Mouse (Mus musculus) stomach, postnatal 0 days (tissue): ENCODE data around the gene Tanc1. TPM values are rescaled to one million over a fixed set of nuclear protein-coding genes. Genes with fewer than 3 reads are reported as not detected.
A peak's percentile ranks its signal among the peaks of the same experiment; 100 is the strongest.

Source experiments
- ATAC-seq: fragments of 200-750 bp; cut with Nextera tagmentation; 2 replicates; pipeline ENCODE4 v1.8.0; 2017; ENCODE audit not compliant: low FRiP score, low TSS enrichment
- DNase-seq: peaks from one replicate; pipeline ENCODE4 v3.0.0-alpha.2; 2016; ENCODE audit warnings: low spot score
- H3K27ac ChIP-seq: fragments of 300-500 bp; sonication (generic); replicated peaks from 2 replicates; pipeline ENCODE4 v1.5.1; 2014; ENCODE audit warnings: mild to moderate bottlenecking, control low read depth
- H3K27me3 ChIP-seq: fragments of 300-500 bp; sonication (generic); 2 replicates; pipeline ENCODE4 v1.6.1; 2014; ENCODE audit warnings: low read length; ENCODE audit not compliant: control insufficient read depth, insufficient read depth
- H3K36me3 ChIP-seq: fragments of 300-500 bp; sonication (generic); 2 replicates; pipeline ENCODE4 v1.6.1; 2014; ENCODE audit warnings: low read length, mixed read lengths; ENCODE audit not compliant: control insufficient read depth, insufficient read depth
- H3K4me1 ChIP-seq: fragments of 300-500 bp; sonication (generic); replicated peaks from 2 replicates; pipeline ENCODE4 v1.6.1; 2014; ENCODE audit warnings: antibody characterized with exemption; ENCODE audit not compliant: control insufficient read depth, insufficient read depth
- H3K4me2 ChIP-seq: fragments of 300-500 bp; sonication (generic); replicated peaks from 2 replicates; pipeline ENCODE4 v1.6.1; 2014; ENCODE audit warnings: low read depth, mild to moderate bottlenecking, control low read depth, moderate library complexity
- H3K4me3 ChIP-seq: fragments of 300-500 bp; sonication (generic); 2 replicates; pipeline ENCODE4 v1.5.1; 2014; ENCODE audit warnings: low read depth, low read length, control low read depth
- H3K9ac ChIP-seq: fragments of 300-500 bp; sonication (generic); 2 replicates; pipeline ENCODE4 v1.6.1; 2014; ENCODE audit warnings: mild to moderate bottlenecking, low read length, control low read depth, mixed read lengths
- H3K9me3 ChIP-seq: fragments of 300-500 bp; sonication (generic); 2 replicates; pipeline ENCODE4 v1.6.1; 2016; ENCODE audit warnings: low read length; ENCODE audit not compliant: control insufficient read depth
- CTCF ChIP-seq: IDR thresholded peaks from 2 replicates; pipeline ENCODE4 v1.5.1; 2016; ENCODE audit warnings: antibody characterized with exemption, low read depth, mild to moderate bottlenecking, moderate library complexity
- EP300 ChIP-seq: optimal IDR thresholded peaks from 2 replicates; pipeline ENCODE3; 2016; ENCODE audit warnings: antibody characterized with exemption
- WGBS: fragments of 180-500 bp; shearing (Covaris S2); extraction: QIAGEN DNeasy Blood & Tissue Kit; methylation state at CpG from one replicate; pipeline ENCODE4 v1.1.7; 2014; 5-methylcytosine and 5-hydroxymethylcytosine counted together
- polyA plus RNA-seq: library from polyadenylated mRNA; unstranded; fragments of >200 nt; fragmentation: Nextera tagmentation; extraction: Ambion mirVana; gene quantifications from 2 replicates; pipeline ENCODE4 v1.2.1, GENCODE M21; 2015

Gene Tanc1
- polyA plus RNA-seq, 1 experiment from 2014 or later, result 13.4 TPM

- ATAC-seq (peak; percentile 45; the same call in 1 of the 2 replicates), DNase-seq (no peak)
- Histone ChIP-seq H3K9ac (no peak overlapping the region), H3K27ac (peak overlapping the region; percentile 67), H3K27me3 (no peaks in the 10 kb centered on the region), H3K4me3 (no peak overlapping the region), H3K9me3 (no peaks in the 10 kb centered on the region), H3K36me3 (peaks cover 13% of the 10 kb centered on the region; the same call in 1 of the 2 replicates), H3K4me2 (0 out of 2 replicates have a peak overlapping the region, but pooled peaks have one; percentile 11), H3K4me1 (peaks cover 5% of the 10 kb centered on the region; the same call in 1 of the 2 replicates)
- WGBS, result 8% methylated on average over 14 of the region's 14 CpGs
- TF ChIP-seq CTCF (no peak), EP300 (no peak)
These were observed 217.1 kb downstream of the Tanc1 start for GRCm38 (mm10) chr2:59828777-59829508.

GRCm38 (mm10) chr2:59829718-59830117, 217.9 kb downstream of the Tanc1 start:
- H3K27me3 ChIP-seq, result no peaks in the 10 kb centered on the region
- H3K9ac ChIP-seq, result no peak overlapping the region; the same call in 1 of the 2 replicates
- H3K36me3 ChIP-seq, result peaks cover 14% of the 10 kb centered on the region; the same call in 1 of the 2 replicates
- H3K4me3 ChIP-seq, result no peak overlapping the region
- ATAC-seq (no peak), DNase-seq (no peak)
- H3K4me1 ChIP-seq, result peaks cover 5% of the 10 kb centered on the region; the same call in 1 of the 2 replicates
- H3K9me3 ChIP-seq, result no peaks in the 10 kb centered on the region
- no peak overlapping the region for H3K4me2 ChIP-seq
- TF ChIP-seq CTCF (no peak), EP300 (no peak)
- H3K27ac ChIP-seq, result peak overlapping the region; percentile 67
- 68% methylated on average over 7 of the region's 7 CpGs for WGBS

- no peak overlapping the region for H3K4me2 ChIP-seq
- no peak for ATAC-seq
- H3K36me3 ChIP-seq, result peaks cover 19% of the 10 kb centered on the region; the same call in 1 of the 2 replicates
- H3K4me1 ChIP-seq, result peaks cover 5% of the 10 kb centered on the region; the same call in 1 of the 2 replicates
- no peak overlapping the region for H3K4me3 ChIP-seq
- no peaks in the 10 kb centered on the region for H3K9me3 ChIP-seq
- no peaks in the 10 kb centered on the region for H3K27me3 ChIP-seq
- DNase-seq, result no peak
- TF ChIP-seq EP300 (no peak), CTCF (peak; percentile 65)
- H3K9ac ChIP-seq, result no peak overlapping the region
- H3K27ac ChIP-seq, result no peak overlapping the region
- WGBS, result 34% methylated on average over 9 of the region's 9 CpGs
These were observed 218.3 kb downstream of the Tanc1 start for GRCm38 (mm10) chr2:59830151-59830550.

- no peak for ATAC-seq
- no peak overlapping the region for H3K9ac ChIP-seq
- no peak overlapping the region for H3K4me2 ChIP-seq
- H3K27ac ChIP-seq, result no peak overlapping the region
- H3K9me3 ChIP-seq, result no peaks in the 10 kb centered on the region
- DNase-seq, result no peak
- WGBS, result 79% methylated on average over 5 of the region's 5 CpGs
- TF ChIP-seq EP300 (no peak), CTCF (no peak)
- H3K4me1 ChIP-seq, result peaks cover 5% of the 10 kb centered on the region; the same call in 1 of the 2 replicates
- peaks cover 24% of the 10 kb centered on the region; the same call in 1 of the 2 replicates for H3K36me3 ChIP-seq
- H3K4me3 ChIP-seq, result no peak overlapping the region
- no peaks in the 10 kb centered on the region for H3K27me3 ChIP-seq
These were observed 219.1 kb downstream of the Tanc1 start for GRCm38 (mm10) chr2:59830940-59831339.

GRCm38 (mm10) chr2:59831831-59832230, 220.0 kb downstream of the Tanc1 start:
- WGBS, result 77% methylated on average over 7 of the region's 7 CpGs

GRCm38 (mm10) chr2:59838825-59839224, 227.0 kb downstream of the Tanc1 start:
- WGBS, result 76% methylated on average over 8 of the region's 8 CpGs
- H3K9ac ChIP-seq, result no peak overlapping the region
- no peaks in the 10 kb centered on the region for H3K9me3 ChIP-seq
- peaks cover 39% of the 10 kb centered on the region for H3K36me3 ChIP-seq
- H3K4me2 ChIP-seq, result no peak overlapping the region
- ATAC-seq (no peak), DNase-seq (no peak)
- no peak overlapping the region for H3K27ac ChIP-seq
- no peaks in the 10 kb centered on the region for H3K4me1 ChIP-seq
- H3K4me3 ChIP-seq, result no peak overlapping the region
- no peaks in the 10 kb centered on the region for H3K27me3 ChIP-seq
- TF ChIP-seq CTCF, result no peak
- TF ChIP-seq EP300, result no peak

More at GRCm38 (mm10) chr2:59831831-59832230, 220.0 kb downstream of the Tanc1 start:
- peaks cover 5% of the 10 kb centered on the region; the same call in 1 of the 2 replicates for H3K4me1 ChIP-seq
- H3K27me3 ChIP-seq, result no peaks in the 10 kb centered on the region
- H3K4me2 ChIP-seq, result no peak overlapping the region
- H3K36me3 ChIP-seq, result peaks cover 29% of the 10 kb centered on the region; the same call in 1 of the 2 replicates
- no peak overlapping the region for H3K9ac ChIP-seq
- DNase-seq (no peak), ATAC-seq (no peak)
- H3K9me3 ChIP-seq, result no peaks in the 10 kb centered on the region
- TF ChIP-seq CTCF, result no peak
- TF ChIP-seq EP300, result no peak
- no peak overlapping the region for H3K27ac ChIP-seq
- no peak overlapping the region for H3K4me3 ChIP-seq
